Mouse (Mus musculus) T-helper 17 cell (primary cell): ENCODE results near the gene Zfp36.

Source experiments
- in situ Hi-C, 2 experiments: fragments of 300-600 bp; cut with MboI, MseI; formaldehyde crosslinking; loops; 1 replicate in 1 of 2; 2 replicates in 1 of 2; pipeline ENCODE4 v1.15.1; 2025; ENCODE audit warnings: high pct_unique_total_duplicates in 2 of 2

Gene Zfp36

GRCm38 (mm10) chr7:28370977-28371513 lies 9.0 kb downstream of the Zfp36 start:
- in situ Hi-C loops = no loop called here

DNA sequence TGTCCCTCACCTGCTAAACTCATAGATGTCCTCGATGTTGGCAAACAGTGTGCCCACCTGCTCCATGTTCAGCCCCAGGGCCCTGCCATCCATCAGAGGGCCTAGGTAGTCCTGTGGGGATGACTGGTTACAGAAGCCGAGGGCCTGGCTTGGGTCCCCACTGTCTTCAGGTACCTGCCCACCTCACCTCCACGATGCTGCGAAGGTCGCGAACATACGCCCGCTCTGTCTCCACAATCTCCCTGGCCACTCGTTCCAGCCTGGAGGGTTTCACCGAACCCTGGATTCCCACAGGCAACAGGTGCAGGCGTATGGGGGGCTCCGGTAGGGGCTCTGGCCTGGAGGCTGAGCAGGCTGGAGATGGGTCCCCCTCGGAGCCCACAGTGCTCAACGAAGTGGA lies 10.0 kb downstream of the Zfp36 start:
- in situ Hi-C loops = no loop called here

- in situ Hi-C loops = loop anchor here in 1 of 2 experiments (5.0 kb wide), 2 partner anchors 239 to 891 kb away; no protein-coding TSS in a partner anchor
These were observed 11.7 kb downstream of the Zfp36 start for GRCm38 (mm10) chr7:28368276-28368920.

DNA sequence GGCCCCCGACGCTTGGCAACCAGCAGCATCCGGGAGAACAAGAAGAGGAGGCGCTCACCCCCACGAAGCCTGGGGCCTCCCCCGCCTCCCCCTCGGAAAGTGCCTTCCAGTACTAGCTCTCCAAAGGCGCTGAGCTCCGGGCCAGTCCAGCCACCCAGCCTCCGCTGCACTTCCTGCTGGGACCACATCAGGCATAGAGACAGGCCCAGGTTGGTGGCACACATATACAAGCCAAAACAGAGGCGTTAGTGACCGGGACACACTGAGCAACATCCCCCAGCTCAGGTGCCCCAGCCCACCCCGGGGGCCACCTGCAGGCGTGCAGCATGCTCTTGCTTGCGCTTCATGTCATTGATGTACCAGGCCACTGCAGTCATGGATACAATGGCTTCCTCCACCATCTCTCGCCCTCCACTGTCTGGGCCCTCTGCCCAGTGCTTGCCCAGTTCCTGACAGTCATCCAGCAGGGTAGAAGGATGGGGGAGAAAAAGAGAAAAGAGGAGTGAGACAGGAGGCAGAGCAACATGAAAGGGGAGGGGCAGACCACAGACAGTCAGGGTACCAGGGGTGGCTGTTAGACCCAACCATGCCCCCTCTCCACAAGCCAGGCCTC lies 12.3 kb downstream of the Zfp36 start:
- in situ Hi-C loops = loop anchor here in 1 of 2 experiments (5.0 kb wide), 2 partner anchors 240 to 890 kb away; no protein-coding TSS in a partner anchor

GRCm38 (mm10) chr7:28362441-28363060 lies 17.5 kb downstream of the Zfp36 start:
- in situ Hi-C loops = loop anchor here in 1 of 2 experiments (5.0 kb wide), 1 partner anchor 35 kb away; no protein-coding TSS in a partner anchor

DNA sequence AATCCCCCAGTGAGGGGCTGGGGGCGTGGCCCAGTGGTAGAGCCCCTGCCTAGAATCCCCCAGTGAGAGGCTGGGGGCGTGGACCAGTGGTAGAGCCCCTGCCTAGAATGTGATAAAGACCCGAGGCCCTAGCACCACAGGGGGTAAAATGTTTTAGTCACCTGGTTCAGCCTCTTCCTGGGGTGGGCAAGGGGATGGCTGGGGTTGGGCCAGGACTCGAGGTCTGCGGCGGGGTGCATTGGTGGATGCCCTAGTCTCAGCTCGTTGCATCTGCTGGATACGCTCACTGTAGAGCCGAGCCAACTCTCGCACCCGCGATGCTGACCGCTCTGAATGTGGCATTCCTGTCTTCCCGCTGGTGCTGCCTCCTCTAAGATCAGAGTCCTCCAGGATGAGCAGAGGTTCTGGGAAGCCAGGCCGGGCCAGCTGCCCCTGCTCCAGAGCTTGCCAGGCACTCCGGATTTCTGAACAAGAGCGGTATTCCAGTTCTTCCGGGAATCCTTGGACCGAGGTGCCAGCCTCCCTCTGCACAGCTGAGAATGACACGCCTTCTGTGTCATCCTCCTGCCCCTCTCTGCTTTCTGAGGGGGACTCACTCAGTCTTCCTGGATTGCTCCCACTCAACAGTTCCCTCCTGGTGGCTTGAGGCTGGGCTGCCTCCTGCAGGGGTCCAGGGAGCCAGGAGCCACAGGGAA lies 18.3 kb downstream of the Zfp36 start:
- in situ Hi-C loops = loop anchor here in 1 of 2 experiments (5.0 kb wide), 1 partner anchor 36 kb away; no protein-coding TSS in a partner anchor

DNA sequence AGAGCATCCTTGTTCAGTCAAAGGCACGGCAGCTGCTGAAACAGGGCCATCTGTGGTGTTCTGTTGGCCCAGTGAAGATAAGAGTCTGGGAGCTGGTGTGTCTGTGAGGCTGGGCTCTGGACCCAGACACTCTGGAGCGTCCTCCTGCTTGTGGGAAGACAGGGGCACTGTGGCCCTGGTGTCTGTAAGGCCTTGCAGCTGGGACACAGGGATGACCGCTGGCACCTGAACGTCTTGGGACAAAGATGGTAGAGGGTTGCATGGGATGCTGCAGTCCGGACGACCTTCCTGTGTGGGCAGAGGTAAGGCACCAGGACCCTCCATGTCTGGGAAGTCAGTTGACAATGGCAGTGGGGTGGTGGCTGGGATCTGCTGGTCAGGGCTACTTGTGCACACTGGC lies 19.8 kb downstream of the Zfp36 start:
- in situ Hi-C loops = loop anchor here in 1 of 2 experiments (5.0 kb wide), 1 partner anchor 37 kb away; no protein-coding TSS in a partner anchor

DNA sequence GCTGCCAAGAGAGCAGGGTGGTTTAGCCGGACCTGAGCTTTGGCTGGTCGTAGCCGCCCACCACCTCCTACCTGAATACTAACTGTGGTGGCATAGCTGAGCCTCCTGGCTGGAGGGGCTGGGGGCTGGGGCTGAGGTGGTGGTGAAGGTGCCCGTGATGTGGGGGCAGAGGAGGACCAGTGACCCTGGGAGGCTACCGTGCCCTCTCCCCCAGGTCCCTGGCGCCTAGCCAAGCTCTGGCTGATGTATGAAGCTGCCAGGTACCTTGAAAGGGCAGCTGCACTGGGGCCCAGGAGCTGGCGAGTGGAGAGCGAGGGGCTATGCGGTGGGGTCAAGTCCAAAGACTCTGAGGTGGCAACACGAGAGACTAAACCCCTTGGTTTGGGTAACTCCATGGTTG lies 20.2 kb downstream of the Zfp36 start:
- in situ Hi-C loops = loop anchor here in 1 of 2 experiments (5.0 kb wide), 1 partner anchor 37 kb away; no protein-coding TSS in a partner anchor

DNA sequence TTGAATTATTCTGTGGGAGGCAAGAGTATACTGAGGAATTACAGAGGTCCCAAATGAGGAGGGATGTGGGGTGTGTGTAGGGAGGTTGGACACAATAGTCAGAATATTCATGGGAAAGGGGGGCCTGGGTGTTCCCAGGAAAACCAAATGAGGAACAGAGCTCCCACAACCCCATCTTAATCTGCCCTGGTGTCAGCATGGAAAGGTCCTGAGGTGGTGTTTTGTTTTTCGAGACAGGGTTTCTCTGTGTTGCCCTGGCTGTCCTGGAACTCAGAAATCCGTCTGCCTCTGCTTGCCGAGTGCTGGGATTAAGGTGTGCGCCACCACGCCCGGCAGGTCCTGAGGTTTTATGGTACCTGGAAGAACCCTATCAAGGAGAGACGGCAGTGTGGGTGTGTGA lies 21.6 kb downstream of the Zfp36 start:
- in situ Hi-C loops = no loop called here

- in situ Hi-C loops = no loop called here
These were observed 22.1 kb downstream of the Zfp36 start for GRCm38 (mm10) chr7:28357984-28358383.

GRCm38 (mm10) chr7:28356981-28357380 lies 23.1 kb downstream of the Zfp36 start:
- in situ Hi-C loops = no loop called here

- in situ Hi-C loops = no loop called here
These were observed 24.8 kb downstream of the Zfp36 start for GRCm38 (mm10) chr7:28355221-28355620.

GRCm38 (mm10) chr7:28354596-28354995 lies 25.5 kb downstream of the Zfp36 start:
- in situ Hi-C loops = no loop called here

GRCm38 (mm10) chr7:28354113-28354581 lies 25.9 kb downstream of the Zfp36 start:
- in situ Hi-C loops = no loop called here

DNA sequence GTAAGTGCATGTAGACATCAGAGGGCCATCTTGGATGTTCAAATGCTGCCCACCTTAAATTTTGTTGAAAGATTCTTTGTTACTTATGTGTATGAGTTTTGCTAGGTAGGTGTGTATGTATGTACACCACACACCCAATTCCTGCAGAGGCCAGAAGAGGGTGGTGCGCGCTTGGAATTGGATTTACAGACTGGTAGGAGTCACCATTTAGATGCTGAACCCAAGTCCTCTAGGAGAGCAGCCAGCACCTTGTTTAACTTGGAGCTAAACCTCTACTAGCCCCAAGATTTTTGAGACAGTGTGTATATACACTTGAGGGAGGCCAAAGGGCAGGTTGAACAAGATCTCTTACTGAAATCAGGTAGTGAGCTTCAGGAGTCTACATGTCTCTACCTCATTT lies 26.8 kb downstream of the Zfp36 start:
- in situ Hi-C loops = no loop called here

DNA sequence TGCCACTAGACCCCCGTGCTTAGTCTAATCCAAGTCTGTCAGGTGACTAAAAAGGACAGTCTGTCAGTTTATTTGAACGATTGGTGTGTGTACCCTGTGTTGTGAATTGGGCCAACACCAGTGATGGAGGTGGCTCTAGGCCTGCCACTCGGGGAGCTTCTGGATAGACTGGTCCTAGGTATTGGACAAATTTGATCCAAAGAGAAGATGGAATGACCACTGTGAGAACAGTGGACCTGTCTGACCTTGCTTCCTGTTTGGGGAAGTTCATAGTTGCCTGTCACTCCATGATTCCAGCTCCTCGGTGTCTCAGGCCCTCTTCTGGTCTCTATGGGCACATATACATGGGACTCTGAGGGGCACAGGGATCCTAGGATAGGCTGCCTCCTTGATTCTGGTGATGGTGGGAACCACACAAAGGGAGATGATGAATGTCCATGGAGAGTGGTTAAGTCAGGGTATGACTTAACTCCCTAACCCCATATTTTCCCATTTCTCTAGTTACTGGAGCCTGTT lies 28.3 kb downstream of the Zfp36 start:
- in situ Hi-C loops = no loop called here

DNA sequence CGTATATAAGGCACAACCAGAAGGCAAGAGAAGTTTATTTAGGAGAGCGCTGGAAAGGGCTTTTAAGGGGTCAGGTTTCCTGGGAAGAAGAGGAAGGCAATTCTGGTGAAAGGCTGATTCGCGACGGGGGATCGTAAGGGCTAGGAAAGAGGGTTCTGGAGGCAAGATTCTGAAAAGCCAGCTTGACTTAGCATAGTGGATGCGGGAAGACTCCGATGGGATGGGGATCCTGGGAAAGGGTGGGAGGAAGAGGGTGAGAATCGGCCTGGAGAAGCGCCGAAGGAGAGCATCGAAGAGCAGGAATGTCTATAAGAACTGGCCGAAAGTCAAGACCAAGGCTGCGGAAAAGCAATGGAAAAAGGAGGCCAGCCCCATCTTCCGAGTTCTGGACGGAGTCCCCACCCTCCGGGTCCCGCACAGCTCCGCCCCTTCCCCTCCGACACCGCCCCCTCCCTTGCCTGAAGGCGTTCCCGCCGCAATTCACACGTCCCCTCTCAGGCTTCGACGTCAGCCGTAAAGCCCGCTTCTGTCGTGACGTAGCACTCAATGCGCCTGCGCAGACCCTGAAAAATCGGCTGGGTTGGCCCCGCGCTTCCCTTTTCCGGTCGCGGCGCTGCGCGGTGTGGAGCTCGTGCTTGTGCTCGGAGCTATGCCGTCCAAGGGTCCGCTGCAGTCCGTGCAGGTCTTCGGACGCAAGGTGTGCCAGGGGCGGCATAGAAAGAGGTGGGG lies 29.7 kb downstream of the Zfp36 start, which contains the start of gene Rps16:
Gene Rps16, plus strand, starts transcription at position 498 of the 729 bp plus-strand sequence.
- in situ Hi-C loops = no loop called here

- in situ Hi-C loops = no loop called here
These were observed 31.5 kb downstream of the Zfp36 start for GRCm38 (mm10) chr7:28348601-28349000.

GRCm38 (mm10) chr7:28347746-28348145 lies 32.3 kb downstream of the Zfp36 start:
- in situ Hi-C loops = no loop called here

DNA sequence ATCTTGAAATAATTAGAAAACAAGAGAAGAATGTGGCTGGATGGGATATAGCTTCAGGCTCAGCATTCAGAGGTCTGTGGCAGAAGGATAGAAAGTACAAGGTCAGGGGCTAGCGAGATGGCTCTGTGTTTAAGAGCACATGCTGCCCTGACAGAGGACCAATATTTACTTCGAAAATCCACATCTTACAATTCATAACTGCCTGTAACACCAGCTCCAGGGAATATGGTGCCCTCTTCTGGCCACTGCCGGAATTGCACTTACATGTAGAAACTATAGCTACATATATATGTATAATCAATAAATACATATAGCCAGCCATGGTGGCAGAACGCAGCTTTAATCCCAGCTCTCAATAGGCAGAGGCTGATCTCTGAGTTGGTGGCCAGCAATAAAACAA lies 35.4 kb downstream of the Zfp36 start:
- in situ Hi-C loops = no loop called here
